Mouse (Mus musculus): ENCODE data around the gene Esrrg.

- no peak for TF ChIP-seq CTCF (IDR thresholded peaks at IDR 0.05; ENCODE audit: insufficient read depth, low read depth, low read length)
- TF ChIP-seq POLR2A (IDR thresholded peaks at IDR 0.05; ENCODE audit: insufficient read depth, low read depth, low read length) = no peak
Observed at GRCm38 (mm10) chr1:187757981-187758380, 149.4 kb downstream of the Esrrg start.
